Mouse (Mus musculus) common myeloid progenitor, adult 5-6 weeks (primary cell): ENCODE results near the gene Impdh1. TPM values are rescaled to one million over a fixed set of nuclear protein-coding genes. Genes with fewer than 3 reads are reported as not detected.
"Not testable (repeated sequence)": the region's sequence is repeated elsewhere in the genome, so short reads cannot be mapped to it uniquely, and the experiment has no call there.

Source experiments
- ATAC-seq: replicated peaks from 2 replicates; pipeline ENCODE4 v1.8.0; 2016; ENCODE audit warnings: low read depth, mild to moderate bottlenecking, moderate TSS enrichment, inconsistent platforms; ENCODE audit not compliant: poor library complexity, severe bottlenecking
- total RNA-seq: library from RNA; stranded (forward); fragments of 200-1000, 187-1606 nt; gene quantifications from 2 replicates; pipeline ENCODE4 v1.2.3, GENCODE M21; 2017

The Impdh1 gene
- total RNA-seq = 22.7 and 54.2 TPM in 2 replicates

GRCm38 (mm10) chr6:29215881-29216501, at the start of gene Impdh1:
Gene Impdh1 (minus strand): TSS chr6:29216364.
- ATAC-seq = peak; percentile 64

- 0 out of 2 replicates have a peak, but pooled peaks have one; percentile 18 for ATAC-seq
These were observed 48.3 kb upstream of the Impdh1 start for GRCm38 (mm10) chr6:29264456-29264781.

- no peak for ATAC-seq
These were observed 47.7 kb upstream of the Impdh1 start for GRCm38 (mm10) chr6:29263650-29264455.

GRCm38 (mm10) chr6:29261831-29262230, 45.7 kb upstream of the Impdh1 start:
- no peak for ATAC-seq

- 0 out of 2 replicates have a peak, but pooled peaks have one; percentile 22 for ATAC-seq
These were observed 43.3 kb upstream of the Impdh1 start for GRCm38 (mm10) chr6:29259418-29259817.

GRCm38 (mm10) chr6:29247072-29247471, 30.9 kb upstream of the Impdh1 start:
- no peak for ATAC-seq

GRCm38 (mm10) chr6:29246585-29246984, 30.4 kb upstream of the Impdh1 start:
- ATAC-seq = 0 out of 2 replicates have a peak, but pooled peaks have one; percentile 10

GRCm38 (mm10) chr6:29246183-29246582, 30.0 kb upstream of the Impdh1 start:
- no peak for ATAC-seq

- peak; percentile 52 for ATAC-seq
These were observed 29.3 kb upstream of the Impdh1 start for GRCm38 (mm10) chr6:29245272-29246120.

- ATAC-seq = no peak
These were observed 26.1 kb upstream of the Impdh1 start for GRCm38 (mm10) chr6:29242265-29242664.

GRCm38 (mm10) chr6:29241697-29242096, 25.5 kb upstream of the Impdh1 start:
- ATAC-seq = peak; percentile 58

GRCm38 (mm10) chr6:29240806-29241205, 24.6 kb upstream of the Impdh1 start:
- ATAC-seq = peak; percentile 69

- peak; percentile 50 for ATAC-seq
These were observed 18.1 kb upstream of the Impdh1 start for GRCm38 (mm10) chr6:29234272-29234671.

GRCm38 (mm10) chr6:29233710-29234109, 17.5 kb upstream of the Impdh1 start:
- ATAC-seq = no peak

- peak; percentile 40 for ATAC-seq
These were observed 16.2 kb upstream of the Impdh1 start for GRCm38 (mm10) chr6:29232321-29232720.

GRCm38 (mm10) chr6:29231799-29232198, 15.6 kb upstream of the Impdh1 start:
- peak; percentile 31; the same call in 1 of the 2 replicates for ATAC-seq

- ATAC-seq = no peak
These were observed 14.2 kb upstream of the Impdh1 start for GRCm38 (mm10) chr6:29230386-29230785.

- ATAC-seq = peak; percentile 57
These were observed 13.2 kb upstream of the Impdh1 start for GRCm38 (mm10) chr6:29229265-29229913.

- not testable (repeated sequence) for ATAC-seq
These were observed 1.6 kb upstream of the Impdh1 start for GRCm38 (mm10) chr6:29217717-29218116.

- ATAC-seq = no peak
These were observed 983 bp downstream of the Impdh1 start for GRCm38 (mm10) chr6:29215181-29215580.
